Mouse (Mus musculus) forebrain, postnatal 0 days (tissue): ENCODE results near the gene Junb. TPM values are rescaled to one million over a fixed set of nuclear protein-coding genes. Genes with fewer than 3 reads are reported as not detected.

Experiments used
- ATAC-seq: fragments of 200-750 bp; cut with Nextera tagmentation; 2 replicates; pipeline ENCODE4 v1.8.0; 2017; ENCODE audit warnings: mild to moderate bottlenecking, moderate library complexity
- DNase-seq: peaks from one replicate; pipeline ENCODE4 v3.0.0-alpha.2; 2015
- H3K27ac ChIP-seq: fragments of 300-500 bp; sonication (generic); 2 replicates; pipeline ENCODE4 v1.5.1; 2014; ENCODE audit warnings: low read depth, mild to moderate bottlenecking, antibody characterized with exemption, low read length, moderate library complexity, mixed read lengths
- H3K27me3 ChIP-seq: fragments of 300-500 bp; sonication (generic); 2 replicates; pipeline ENCODE4 v1.6.1; 2014; ENCODE audit warnings: mild to moderate bottlenecking, low read length, mixed read lengths; ENCODE audit not compliant: insufficient read depth
- H3K36me3 ChIP-seq: fragments of 300-500 bp; sonication (generic); 2 replicates; pipeline ENCODE4 v1.6.1; 2014; ENCODE audit warnings: mild to moderate bottlenecking, moderate library complexity; ENCODE audit not compliant: insufficient read depth
- H3K4me1 ChIP-seq: fragments of 300-500 bp; sonication (generic); 2 replicates; pipeline ENCODE4 v1.6.1; 2014; ENCODE audit warnings: antibody characterized with exemption; ENCODE audit not compliant: insufficient read depth
- H3K4me2 ChIP-seq: fragments of 300-500 bp; sonication (generic); 2 replicates; pipeline ENCODE4 v1.6.1; 2014; ENCODE audit warnings: low read depth, mild to moderate bottlenecking, moderate library complexity
- H3K4me3 ChIP-seq: fragments of 300-500 bp; sonication (generic); 2 replicates; pipeline ENCODE4 v1.5.1; 2014; ENCODE audit warnings: low read depth, low read length, mixed read lengths
- H3K9ac ChIP-seq: fragments of 300-500 bp; sonication (generic); 2 replicates; pipeline ENCODE4 v1.6.1; 2014; ENCODE audit warnings: mild to moderate bottlenecking
- H3K9me3 ChIP-seq: fragments of 300-500 bp; sonication (generic); 2 replicates; pipeline ENCODE4 v1.6.1; 2016; ENCODE audit warnings: low read length
- CTCF ChIP-seq: sonication (generic); IDR thresholded peaks from 2 replicates; pipeline ENCODE4 v1.5.1; 2016; ENCODE audit warnings: antibody characterized with exemption, control low read depth, low read depth
- WGBS: fragments of 180-500 bp; shearing (Covaris S2); extraction: QIAGEN DNeasy Blood & Tissue Kit; methylation state at CpG from one replicate; pipeline ENCODE4 v1.1.7; 2014; 5-methylcytosine and 5-hydroxymethylcytosine counted together
- polyA plus RNA-seq: library from polyadenylated mRNA; unstranded; fragments of >200 nt; fragmentation: Nextera tagmentation; extraction: Ambion mirVana; gene quantifications from 2 replicates; pipeline ENCODE4 v1.2.1, GENCODE M21; 2015
- total RNA-seq: library from RNA; depleted of rRNA; stranded (reverse); fragments of >200 nt; gene quantifications from 2 replicates; pipeline ENCODE4 v1.2.3, GENCODE M21; 2014

Junb gene
- total and polyA plus RNA-seq, 2 experiments from 2014 or later: 10.1 to 21.9 TPM

DNA sequence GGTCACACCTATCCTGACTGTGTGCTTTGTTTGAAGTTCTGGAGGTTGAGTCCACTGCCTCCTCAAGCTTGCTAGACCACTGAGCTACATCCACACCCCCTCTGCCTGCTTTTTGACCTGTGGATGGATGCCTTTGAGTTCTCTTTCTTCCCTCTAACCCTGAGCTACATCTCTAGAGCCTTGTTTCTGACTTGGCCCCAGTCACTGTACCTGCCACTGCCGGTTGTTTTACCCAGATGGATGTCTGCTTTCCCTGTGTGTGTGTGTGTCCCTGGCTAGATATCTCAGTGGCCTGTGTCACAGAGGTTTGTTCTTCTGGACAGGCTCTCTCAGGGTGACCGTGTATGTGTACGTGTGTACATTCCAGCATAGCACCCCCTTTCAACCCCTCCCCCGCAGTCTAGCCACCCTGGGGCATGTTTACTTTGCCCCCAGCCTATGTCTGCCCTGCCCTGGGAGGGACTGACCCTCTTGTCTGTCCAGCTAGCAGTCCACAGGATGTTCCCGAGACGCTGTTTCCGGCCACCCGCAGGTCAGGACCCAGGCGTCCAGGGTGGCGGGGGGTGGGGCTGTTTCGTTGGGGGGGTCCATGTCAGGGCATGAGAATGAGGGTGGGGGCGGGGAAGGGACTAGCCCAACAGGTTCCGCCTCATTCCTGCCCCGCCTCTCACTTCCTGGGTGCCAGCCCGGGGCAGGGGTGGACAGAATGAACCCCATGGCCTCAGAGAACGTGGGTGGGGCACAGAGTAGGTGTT lies 6.0 kb upstream of the Junb start:
- ATAC-seq (no peak), DNase-seq (no peak)
- H3K9me3 ChIP-seq: no peaks in the 10 kb centered on the region
- H3K4me3 ChIP-seq: peak overlapping the region; percentile 54
- H3K27me3 ChIP-seq: no peaks in the 10 kb centered on the region; the same call in 1 of the 2 replicates
- no peak for TF ChIP-seq CTCF
- peaks cover 18% of the 10 kb centered on the region for H3K4me1 ChIP-seq
- WGBS: 23% methylated on average over 16 of the region's 16 CpGs
- H3K4me2 ChIP-seq: peak overlapping the region; percentile 98
- 0 out of 2 replicates have a peak overlapping the region, but pooled peaks have one; percentile 61 for H3K9ac ChIP-seq
- no peaks in the 10 kb centered on the region for H3K36me3 ChIP-seq
- H3K27ac ChIP-seq: peak overlapping the region; percentile 78; the same call in 1 of the 2 replicates

DNA sequence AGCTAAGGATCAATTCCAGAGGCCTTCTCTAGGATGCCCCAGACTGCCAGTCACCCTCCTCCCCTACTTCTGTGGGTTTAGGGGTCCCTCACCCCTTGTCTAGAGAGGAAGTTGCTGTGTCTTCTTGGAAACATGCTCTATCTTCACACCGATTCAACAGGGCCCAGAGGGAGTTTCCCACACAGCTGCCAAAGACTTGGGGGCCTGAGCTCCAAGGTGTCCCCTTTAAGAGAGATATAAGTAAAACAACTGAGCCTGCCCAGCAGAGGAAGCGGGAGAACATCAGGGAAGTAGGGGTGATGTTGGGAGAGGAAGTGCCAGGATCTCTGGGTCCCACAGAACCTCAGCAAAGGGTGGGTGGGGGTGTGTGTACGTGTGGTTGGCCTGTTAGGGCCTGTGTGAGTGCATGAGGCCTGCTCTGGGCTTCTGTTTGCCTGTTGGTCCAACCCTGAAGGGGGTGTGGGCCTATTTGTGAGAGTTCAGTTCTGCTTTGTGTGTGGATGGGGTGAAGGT lies 4.0 kb upstream of the Junb start:
- Histone ChIP-seq H3K4me2 (no peak overlapping the region), H3K4me1 (peaks cover 24% of the 10 kb centered on the region; the same call in 1 of the 2 replicates), H3K36me3 (no peaks in the 10 kb centered on the region), H3K9me3 (no peaks in the 10 kb centered on the region), H3K27me3 (no peaks in the 10 kb centered on the region), H3K4me3 (no peak overlapping the region), H3K9ac (no peak overlapping the region), H3K27ac (no peak overlapping the region)
- DNase-seq (no peak), ATAC-seq (no peak)
- TF ChIP-seq CTCF: no peak
- 70% methylated on average over 3 of the region's 3 CpGs for WGBS

DNA sequence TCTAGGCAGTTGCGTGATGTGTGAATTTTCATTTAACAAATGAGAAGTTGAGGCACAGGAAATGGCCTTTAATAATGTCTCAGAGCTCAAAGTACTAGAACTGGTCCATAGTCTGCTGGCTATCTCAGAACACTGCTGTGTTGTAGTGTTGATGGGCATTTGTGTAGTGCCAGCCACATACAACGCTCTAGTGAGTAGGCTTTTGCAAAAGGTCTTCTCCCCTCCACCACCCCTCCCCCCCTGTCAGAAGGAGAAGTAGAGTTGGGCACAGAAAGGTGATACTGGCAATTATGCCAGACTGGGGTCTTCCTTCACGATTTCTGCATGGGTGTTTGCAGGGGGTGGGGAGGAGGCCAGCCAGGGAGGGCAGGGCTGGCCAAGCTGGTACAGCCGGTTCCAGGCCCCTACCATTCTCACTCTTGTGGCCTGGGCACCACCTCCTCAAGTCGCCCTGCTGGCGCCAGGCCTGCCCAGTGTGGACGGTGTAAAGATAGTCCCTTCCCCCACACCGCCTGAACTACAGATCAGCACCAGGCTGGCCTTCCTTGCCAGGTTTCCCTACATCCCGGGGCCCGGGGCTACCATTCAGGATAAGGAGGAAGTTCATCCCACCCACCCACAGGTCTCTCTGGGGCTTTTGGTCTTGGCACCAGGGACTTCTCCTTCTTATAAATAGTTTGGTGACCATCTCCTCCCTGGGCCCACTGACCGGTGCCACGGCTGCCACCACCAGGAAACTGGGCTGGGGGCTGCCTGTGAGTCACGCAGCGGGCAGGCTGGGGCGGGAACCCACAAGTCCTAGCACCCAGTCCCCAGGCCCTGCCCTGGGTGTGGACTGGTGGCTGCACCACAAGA lies 3.4 kb upstream of the Junb start:
- no peak for ATAC-seq
- TF ChIP-seq CTCF: no peak

DNA sequence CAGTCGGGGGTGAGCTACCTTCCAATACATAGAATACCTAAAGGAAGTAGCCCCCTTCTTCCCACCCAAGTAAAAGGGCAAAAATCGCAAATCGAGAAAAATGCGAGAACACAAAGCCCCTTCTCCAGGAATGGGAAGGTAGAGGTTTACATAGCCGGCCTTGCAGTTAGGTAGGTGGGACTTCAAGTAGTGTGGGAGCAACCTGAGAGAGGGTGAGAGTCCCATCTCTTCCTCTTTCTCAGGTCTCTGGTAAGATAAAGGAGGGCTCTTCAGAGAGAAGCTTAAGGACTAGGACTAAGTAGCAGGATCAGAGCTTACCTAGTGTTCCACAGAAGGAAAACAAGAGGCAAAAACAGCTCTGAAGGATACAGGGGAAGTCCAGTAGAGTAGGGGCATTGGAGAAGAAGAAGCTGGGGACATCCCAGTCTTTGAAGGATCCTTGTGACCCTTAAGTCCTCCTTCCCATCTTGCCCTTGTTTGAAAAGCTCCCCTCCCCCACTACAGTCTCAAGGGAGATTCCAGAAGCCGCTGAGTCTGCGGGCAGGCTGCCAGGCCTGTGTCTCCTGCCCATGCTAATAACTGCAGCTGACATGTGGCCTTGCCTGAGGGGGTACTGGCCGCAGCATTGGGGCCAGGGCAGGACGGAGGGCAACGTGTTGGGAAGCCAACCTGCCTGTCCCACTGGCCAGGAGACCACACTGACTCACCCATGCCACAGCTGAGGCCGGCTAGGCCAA lies 2.3 kb upstream of the Junb start:
- no peaks in the 10 kb centered on the region for H3K36me3 ChIP-seq
- ATAC-seq (no peak), DNase-seq (peak; percentile 34)
- 0 out of 2 replicates have a peak overlapping the region, but pooled peaks have one; percentile 40 for H3K27ac ChIP-seq
- WGBS: 33% methylated on average over 11 of the region's 11 CpGs
- peak overlapping the region; percentile 81 for H3K4me2 ChIP-seq
- H3K9ac ChIP-seq: no peak overlapping the region
- no peaks in the 10 kb centered on the region for H3K9me3 ChIP-seq
- no peak overlapping the region for H3K4me3 ChIP-seq
- H3K27me3 ChIP-seq: no peaks in the 10 kb centered on the region
- H3K4me1 ChIP-seq: peaks cover 29% of the 10 kb centered on the region; the same call in 1 of the 2 replicates
- TF ChIP-seq CTCF: no peak

More for the DNA sequence above, 3.4 kb upstream of the Junb start:
- H3K4me3 ChIP-seq: no peak overlapping the region
- no peak for DNase-seq
- no peaks in the 10 kb centered on the region for H3K36me3 ChIP-seq
- H3K27me3 ChIP-seq: no peaks in the 10 kb centered on the region
- no peak overlapping the region for H3K27ac ChIP-seq
- whole genome bisulfite sequencing: 75% methylated on average over 15 of the region's 15 CpGs
- no peaks in the 10 kb centered on the region for H3K9me3 ChIP-seq
- H3K4me1 ChIP-seq: peaks cover 28% of the 10 kb centered on the region; the same call in 1 of the 2 replicates
- H3K4me2 ChIP-seq: no peak overlapping the region
- no peak overlapping the region for H3K9ac ChIP-seq

DNA sequence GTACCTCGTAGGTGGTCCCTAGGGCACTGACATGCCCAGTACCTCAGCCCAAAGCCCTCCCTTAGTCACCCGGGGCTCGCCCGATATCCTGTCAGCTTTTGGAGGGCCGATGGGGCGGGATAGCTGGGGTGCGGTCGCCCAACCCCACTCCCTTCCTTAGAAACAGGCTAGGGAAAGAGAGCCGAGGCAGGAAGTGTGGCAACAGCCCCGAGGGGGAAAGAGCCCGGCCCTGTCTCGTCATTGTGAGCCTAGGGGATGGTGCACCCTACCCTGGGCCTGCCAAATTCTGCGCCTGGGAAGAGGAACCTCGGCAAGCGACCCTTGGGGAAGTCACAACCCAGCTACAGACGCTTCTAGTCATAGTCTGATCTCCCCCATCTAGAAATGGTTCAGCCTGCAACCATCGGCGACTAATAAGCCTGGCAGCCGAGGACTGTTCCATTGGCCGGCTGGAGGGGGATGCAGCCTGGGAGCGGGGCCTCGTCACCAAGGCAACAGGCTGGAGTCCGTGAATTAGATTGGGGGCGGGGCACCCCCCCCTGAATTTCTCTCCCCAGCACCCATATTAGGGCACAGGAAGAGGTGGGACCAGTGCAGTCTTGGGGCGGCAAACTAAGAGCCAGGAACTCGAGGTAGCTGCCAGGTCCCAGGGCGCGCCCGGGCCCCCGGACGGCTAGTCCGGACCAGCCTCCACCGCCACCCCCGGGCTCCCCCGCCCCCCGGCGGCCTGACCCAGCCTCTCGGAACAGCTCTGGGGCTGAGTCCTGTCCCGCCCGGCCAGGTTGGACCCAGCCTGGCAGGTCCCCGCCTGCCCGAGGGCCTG lies 1.3 kb upstream of the Junb start:
- peak overlapping the region; percentile 35 for H3K4me3 ChIP-seq
- peak; percentile 93 for DNase-seq
- ATAC-seq: peak; percentile 67
- no peaks in the 10 kb centered on the region for H3K9me3 ChIP-seq
- TF ChIP-seq CTCF: no peak
- H3K9ac ChIP-seq: peak overlapping the region; percentile 44
- peak overlapping the region; percentile 47; the same call in 1 of the 2 replicates for H3K27ac ChIP-seq
- 0 out of 2 replicates have a peak, but pooled peaks cover 4% of the 10 kb centered on the region for H3K36me3 ChIP-seq
- H3K4me2 ChIP-seq: peak overlapping the region; percentile 81
- 5% methylated on average over 41 of the region's 42 CpGs for WGBS
- no peaks in the 10 kb centered on the region for H3K27me3 ChIP-seq
- peaks cover 22% of the 10 kb centered on the region; the same call in 1 of the 2 replicates for H3K4me1 ChIP-seq
